Mouse (Mus musculus): ENCODE measurements around the gene AC131692.1.

AC131692.1 gene

GRCm38 (mm10) chr19:6067724-6068415 is 26.3 kb upstream of the AC131692.1 start, which contains the start of gene Tm7sf2:
Gene Tm7sf2 (minus strand): TSS chr19:6068373.
- peak; percentile 92 for DNase-seq (ENCODE audit: low read depth, low spot score)

GRCm38 (mm10) chr19:6068951-6069350 is 25.3 kb upstream of the AC131692.1 start:
- DNase-seq (ENCODE audit: low read depth, low spot score): no peak

DNA sequence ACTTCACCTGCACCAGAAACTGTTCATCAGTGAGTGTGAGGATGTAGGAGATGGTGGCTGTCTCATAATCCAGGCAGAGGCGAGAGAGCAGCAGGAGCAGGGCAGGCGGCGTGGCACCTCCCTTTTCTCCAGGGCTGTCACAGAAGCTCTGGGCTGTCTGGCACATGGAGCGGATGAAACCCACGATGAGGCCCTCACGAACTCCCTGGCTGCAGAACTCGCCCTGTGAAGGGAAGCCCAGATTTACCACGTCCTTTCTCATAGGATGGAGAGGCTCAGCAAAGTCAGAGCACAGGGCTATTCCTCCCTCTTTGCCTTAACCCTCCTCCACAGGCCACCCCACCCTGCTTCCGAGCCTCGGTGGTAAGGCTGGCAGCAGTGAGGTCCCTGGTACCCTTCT is 24.4 kb upstream of the AC131692.1 start:
- DNase-seq (ENCODE audit: low read depth, low spot score): no peak

GRCm38 (mm10) chr19:6070571-6071250 is 23.5 kb upstream of the AC131692.1 start:
- no peak for DNase-seq (ENCODE audit: low read depth, low spot score)

GRCm38 (mm10) chr19:6071261-6071660 is 23.0 kb upstream of the AC131692.1 start:
- DNase-seq (ENCODE audit: low read depth, low spot score): no peak

DNA sequence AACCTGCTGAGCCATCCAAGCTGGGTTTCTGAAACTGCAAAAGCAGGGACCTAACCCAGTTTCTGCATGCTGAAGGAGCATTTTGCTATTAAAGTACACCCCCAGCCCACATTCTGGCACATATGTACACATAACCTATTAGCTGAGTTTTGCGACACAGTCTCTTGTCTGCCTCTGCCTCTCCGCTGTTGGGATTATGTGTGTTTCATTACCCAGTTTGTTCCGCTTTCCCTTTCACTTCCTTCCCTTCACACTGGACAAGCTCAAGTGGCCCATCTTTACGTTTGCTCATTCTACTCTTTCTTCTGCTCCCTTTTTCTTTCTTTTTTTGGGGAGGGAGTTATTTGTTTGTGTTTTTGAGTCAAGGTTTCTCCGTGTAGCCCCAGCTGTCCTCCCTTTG is 20.3 kb upstream of the AC131692.1 start:
- DNase-seq (ENCODE audit: low read depth, low spot score): no peak

GRCm38 (mm10) chr19:6076564-6077393 is 17.4 kb upstream of the AC131692.1 start, which contains the start of gene Vps51:
Gene Vps51 (minus strand): TSS chr19:6077231.
- DNase-seq (ENCODE audit: low read depth, low spot score): peak; percentile 98

DNA sequence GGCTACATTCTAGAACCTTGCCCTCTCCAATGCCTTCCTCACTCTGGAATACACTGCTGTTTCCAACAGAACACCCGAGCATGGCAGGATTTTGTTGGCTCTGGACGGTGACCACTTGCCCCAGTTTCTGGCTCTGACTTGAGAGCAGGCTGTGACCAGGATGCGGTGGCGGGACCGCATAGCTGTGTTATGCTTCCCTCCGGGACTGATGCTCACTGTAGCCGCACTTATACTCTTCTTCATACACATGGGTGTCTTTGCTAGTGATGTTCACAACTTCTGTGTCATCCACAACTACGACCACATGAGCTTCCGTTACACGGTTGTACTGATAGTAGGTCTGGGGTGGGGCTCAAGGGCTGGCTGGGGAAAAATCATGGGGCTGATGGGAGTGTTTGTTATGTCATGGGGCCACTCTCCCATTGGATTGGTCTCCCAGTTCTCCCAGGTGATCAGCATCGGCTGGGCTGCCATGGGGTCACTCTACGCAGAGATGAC is 14.2 kb upstream of the AC131692.1 start, which contains the start of gene Tmem262:
Gene Tmem262 (plus strand): TSS at position 51 of the 498 bp plus-strand sequence.
- no peak for DNase-seq (ENCODE audit: low read depth, low spot score)

DNA sequence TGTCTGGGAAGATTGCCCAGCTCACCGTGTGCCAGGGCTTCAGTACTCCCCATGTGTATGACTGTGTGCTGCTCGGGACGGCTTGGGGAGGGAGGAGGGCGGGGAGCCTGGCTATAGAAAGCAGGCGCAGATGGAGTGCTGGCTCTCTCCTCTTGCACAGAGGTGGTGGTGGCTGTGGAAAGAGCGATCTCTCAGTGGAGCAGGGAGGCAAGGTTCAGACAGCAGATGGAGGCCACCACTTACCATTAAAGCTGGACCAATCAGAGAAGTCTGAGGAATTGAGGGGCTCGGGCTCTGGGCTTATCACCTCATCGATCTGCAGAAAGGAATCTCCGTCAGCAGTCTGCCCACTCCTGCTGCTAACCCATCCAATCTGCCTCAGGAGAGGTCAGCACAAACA is 12.1 kb upstream of the AC131692.1 start, which contains the start of gene Gm28374:
Gene Gm28374 (minus strand): TSS at position 101 of the 400 bp plus-strand sequence.
- DNase-seq (ENCODE audit: low read depth, low spot score): no peak

GRCm38 (mm10) chr19:6084478-6085248 is 9.6 kb upstream of the AC131692.1 start, which contains the start of the genes Zfpl1 and Cdca5:
Gene Zfpl1 (minus strand): TSS chr19:6084956.
Gene Cdca5 (plus strand): TSS chr19:6084983.
- DNase-seq (ENCODE audit: low read depth, low spot score): peak; percentile 100

GRCm38 (mm10) chr19:6085417-6085879 is 8.8 kb upstream of the AC131692.1 start:
- peak; percentile 21 for DNase-seq (ENCODE audit: low read depth, low spot score)

DNA sequence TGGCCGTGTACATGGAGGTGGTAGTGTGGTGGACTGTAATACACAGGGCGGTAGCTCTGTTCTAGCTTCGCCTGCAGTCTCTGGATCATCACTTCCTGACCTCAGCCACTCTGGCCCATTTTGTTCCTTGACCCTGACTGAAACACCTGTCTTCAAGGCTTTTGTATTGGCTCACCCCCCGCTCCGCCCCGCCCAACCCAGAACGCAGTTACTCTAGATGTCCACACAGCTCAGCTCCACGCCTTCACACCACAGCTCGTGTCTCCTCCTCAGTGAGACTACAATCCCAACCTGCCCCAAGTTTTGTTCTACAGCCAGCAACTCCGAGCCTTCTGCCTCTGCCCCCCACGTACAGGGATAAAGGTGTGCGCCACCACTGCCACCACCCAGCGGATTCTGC is 5.4 kb upstream of the AC131692.1 start:
- no peak for DNase-seq (ENCODE audit: low read depth, low spot score)

DNA sequence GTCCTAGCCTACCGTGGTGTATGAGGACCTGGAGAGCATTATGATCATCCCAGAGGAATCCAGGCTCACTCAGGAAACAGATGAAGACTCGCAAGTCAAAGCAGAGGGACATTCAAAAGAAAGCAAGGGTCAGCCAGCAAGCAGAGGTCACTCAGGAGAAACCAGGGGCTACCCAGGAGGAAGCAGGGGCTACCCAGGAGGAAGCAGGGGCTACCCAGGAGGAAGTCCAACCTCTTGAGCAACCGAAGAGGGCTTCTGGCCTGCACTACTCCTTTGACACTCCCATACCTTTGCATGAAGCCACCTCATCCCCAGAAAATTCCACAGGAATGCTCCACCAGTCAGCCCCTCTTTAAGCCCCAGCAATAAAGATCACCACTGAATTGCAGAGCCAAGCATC is 3.6 kb downstream of the AC131692.1 start:
- no peak for DNase-seq (ENCODE audit: low read depth, low spot score)

DNA sequence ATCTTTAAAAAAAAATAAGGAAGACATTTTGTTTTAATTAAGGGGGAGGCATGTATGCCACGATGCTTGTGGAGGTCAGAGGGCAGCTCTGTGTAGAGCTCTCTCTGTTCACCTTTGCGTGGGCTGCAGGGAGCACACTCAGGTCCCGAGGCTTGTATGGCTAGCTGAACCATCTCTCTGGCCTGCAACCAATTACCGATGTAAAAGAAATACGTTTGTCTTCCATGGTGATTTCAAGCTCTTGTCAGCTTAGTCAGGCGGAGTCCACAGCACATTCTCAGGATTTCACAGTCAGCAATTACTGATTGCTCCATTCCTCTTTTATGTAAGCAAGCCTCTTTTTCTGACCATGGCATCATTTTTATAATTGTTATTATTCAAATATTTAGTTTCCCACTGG is 7.0 kb downstream of the AC131692.1 start:
- no peak for DNase-seq (ENCODE audit: low read depth, low spot score)

DNA sequence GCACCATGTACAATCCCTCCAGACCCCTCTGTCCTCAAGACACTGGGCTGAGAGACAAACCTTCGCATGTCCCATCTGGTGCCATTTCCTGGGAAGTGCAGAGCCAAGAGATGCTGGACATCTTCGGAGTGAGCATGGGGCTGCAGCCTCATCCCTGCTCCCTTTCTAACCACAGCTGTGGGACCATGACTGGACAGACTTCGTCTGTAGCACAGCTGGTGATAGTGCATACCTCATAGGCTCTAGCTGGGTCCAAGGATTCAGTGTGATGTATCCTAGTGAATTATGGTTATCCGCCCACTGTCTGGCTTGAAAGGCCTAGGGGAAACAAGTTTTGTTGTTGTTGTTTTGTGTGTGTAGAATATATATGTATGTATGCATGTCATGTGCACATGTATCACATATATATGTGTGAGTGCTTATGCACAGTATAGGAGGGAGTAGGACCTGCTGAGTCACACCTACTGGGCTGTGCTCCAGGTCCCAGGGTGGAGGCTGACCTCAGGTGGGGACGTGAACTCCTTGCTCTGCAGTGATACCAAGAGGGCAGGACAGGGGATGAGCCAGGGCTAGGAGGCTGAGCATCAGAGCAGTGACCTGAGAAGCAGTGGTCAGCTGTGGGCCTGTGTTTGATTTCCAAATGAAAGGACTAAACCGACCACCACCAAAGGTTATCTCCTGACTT is 8.1 kb downstream of the AC131692.1 start:
- no peak for DNase-seq (ENCODE audit: low read depth, low spot score)

- no peak for DNase-seq (ENCODE audit: low read depth, low spot score)
Observed at GRCm38 (mm10) chr19:6104476-6104875, 10.3 kb downstream of the AC131692.1 start.

DNA sequence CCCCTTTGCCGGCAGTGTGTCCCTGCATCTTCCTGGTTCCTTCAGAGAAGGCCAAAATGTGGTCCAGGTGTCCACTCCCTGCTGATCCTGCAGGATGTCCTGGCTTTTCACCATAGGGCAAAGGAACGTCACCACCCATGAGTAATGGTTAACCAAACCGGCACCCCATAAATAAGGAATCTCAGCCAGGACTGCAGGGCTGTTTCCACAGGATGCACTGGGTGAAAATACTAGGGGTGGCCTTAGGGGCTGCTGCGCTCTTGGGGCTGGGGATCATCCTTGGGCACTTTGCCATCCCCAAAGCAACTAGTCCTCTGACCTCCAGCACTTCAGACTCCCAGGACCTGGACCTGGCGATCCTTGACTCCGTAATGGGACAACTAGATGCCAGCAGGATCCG is 11.4 kb downstream of the AC131692.1 start, which contains the start of gene Naaladl1:
Gene Naaladl1 (plus strand): TSS at position 197 of the 400 bp plus-strand sequence.
- no peak for DNase-seq (ENCODE audit: low read depth, low spot score)

DNA sequence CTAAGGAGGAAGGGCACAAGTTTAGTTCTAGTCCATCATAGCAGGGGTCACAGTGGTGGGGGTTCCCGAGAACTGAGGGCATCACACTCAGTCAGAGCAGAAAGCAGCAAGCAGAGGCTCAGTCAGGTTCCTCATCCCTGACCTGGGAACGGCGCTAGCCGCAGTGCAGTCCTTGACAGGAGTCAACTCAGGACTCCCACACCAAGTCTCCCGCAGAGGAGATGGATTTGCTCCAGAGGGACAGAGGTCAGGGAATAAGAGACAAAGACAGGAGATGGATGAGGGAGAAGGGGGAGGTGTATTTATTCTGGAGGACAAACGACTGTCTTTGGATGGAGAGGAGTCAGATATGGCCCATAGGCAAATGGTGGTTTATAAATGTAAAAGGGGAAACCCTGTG is 18.9 kb downstream of the AC131692.1 start:
- DNase-seq (ENCODE audit: low read depth, low spot score): no peak

- peak; percentile 69 for DNase-seq (ENCODE audit: low read depth, low spot score)
Observed at GRCm38 (mm10) chr19:6116113-6116850, 22.1 kb downstream of the AC131692.1 start.

Data from brain, adult 2 months (tissue).